Mouse (Mus musculus): ENCODE results near the gene Pbld2.

The Pbld2 gene

GRCm38 (mm10) chr10:63023749-63024579 lies at the start of gene Pbld2, which contains the start of gene Hnrnph3:
Gene Pbld2, plus strand, starts transcription at chr10:63024315.
Gene Hnrnph3, minus strand, starts transcription at chr10:63024217.
- DNase-seq: peak; percentile 98

DNA sequence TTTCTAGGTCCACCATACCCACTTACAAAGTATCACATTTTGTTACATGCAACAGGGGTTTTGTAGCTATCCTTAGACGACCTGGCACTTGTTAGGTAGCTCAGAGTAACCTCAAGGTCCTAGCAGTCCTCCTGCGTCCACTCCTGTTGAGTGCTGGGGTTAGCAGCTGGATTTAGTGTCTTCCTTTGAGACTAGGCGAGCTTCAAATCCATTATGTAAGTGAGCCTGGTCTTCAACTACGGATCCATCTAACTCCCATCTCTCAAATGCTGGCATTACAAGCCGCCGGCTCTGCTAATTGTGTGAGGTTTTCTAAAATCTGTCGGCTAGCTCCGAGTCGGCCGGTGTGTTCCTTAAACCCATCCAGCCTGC lies 44.5 kb upstream of the Pbld2 start:
- no peak for DNase-seq

- DNase-seq: peak; percentile 97
These were observed 43.8 kb upstream of the Pbld2 start, which contains the start of gene Rufy2 for GRCm38 (mm10) chr10:62980039-62980954. Gene Rufy2, plus strand, starts transcription at chr10:62980223.

- no peak for DNase-seq
These were observed 40.0 kb upstream of the Pbld2 start for GRCm38 (mm10) chr10:62984072-62984471.

GRCm38 (mm10) chr10:62984495-62984894 lies 39.6 kb upstream of the Pbld2 start:
- no peak for DNase-seq

DNA sequence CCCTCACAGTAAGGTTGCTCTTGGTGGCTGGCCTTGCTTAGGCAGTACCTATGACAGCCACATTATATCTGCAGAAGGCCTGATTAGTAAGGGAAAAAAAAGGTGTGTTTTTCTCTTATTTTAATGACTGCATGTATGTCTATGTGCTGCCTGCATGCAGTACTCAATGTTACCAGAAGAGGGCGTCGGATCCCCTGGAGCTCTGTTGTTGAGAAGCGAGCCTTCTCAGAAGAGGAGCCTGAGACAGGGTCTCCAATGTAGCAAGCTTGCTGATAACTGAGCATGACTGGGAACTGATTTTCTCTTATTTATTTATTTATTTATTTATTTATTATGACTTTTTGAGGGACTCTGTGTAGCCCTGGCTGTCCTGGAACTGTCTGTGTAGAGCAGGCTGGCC lies 36.8 kb upstream of the Pbld2 start:
- no peak for DNase-seq

DNA sequence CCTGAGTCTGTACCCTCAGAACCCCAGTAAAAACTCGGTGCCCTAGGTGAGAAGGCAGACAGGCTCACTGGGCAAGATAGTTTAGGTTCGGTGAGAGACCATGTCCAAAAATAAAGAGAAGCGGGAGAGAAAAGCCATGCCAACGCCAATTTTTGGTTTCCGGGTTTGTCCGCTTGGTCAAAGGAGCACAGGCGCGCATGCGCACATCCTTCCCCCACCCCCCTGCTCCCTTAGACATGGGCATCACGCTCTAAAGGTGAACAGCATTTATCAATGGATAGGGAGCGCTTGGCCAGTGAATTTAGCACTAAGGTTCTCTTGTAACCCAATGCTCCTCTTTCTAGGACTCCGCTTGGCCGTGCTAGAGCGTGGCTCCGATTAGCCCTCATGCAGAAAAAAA lies 33.5 kb upstream of the Pbld2 start:
- no peak for DNase-seq

DNA sequence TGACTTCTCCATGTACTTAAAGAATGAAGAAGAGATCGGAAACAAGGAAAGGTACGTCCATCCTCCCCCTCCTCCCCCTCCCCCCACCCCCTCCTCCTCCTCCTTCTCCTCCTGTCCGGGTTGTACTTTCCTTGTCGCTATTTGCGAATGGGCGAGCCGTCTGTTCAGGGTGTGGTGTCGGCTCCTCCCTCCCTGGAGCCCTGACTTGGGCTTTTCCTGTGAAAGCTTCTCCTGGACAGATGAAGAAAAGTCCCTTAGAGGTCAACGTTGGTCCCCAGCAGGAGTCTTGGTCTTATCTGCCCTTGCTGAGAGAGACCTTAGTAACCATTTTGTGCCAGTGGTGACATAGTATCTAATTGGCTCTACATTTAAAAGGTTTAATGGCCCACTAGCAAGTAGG lies 30.1 kb upstream of the Pbld2 start:
- no peak for DNase-seq

- DNase-seq: no peak
These were observed 23.5 kb upstream of the Pbld2 start for GRCm38 (mm10) chr10:63000584-63000983.

GRCm38 (mm10) chr10:63003252-63003651 lies 20.9 kb upstream of the Pbld2 start:
- no peak for DNase-seq

- DNase-seq: no peak
These were observed 19.6 kb upstream of the Pbld2 start for GRCm38 (mm10) chr10:63004556-63004955.

DNA sequence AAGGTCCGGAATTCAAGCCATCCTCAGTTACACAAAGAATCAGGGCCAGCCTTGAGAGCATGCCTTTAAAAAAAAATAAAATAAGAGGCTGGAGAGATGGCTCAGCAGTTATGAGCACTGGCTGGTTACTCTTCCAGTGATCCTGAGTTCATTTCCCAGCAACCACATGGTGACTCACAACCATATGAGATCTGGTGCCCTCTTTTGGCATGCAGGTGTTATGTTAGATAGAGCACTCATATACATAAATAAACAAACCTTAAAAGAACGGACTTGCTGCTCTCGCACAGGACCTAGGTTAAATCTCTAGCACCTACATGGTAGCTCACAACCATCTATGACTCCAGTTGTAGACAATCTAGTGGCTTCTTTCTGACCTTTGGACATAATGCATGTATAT lies 15.9 kb upstream of the Pbld2 start:
- no peak for DNase-seq

- no peak for DNase-seq
These were observed 13.8 kb upstream of the Pbld2 start for GRCm38 (mm10) chr10:63010268-63010667.

- no peak for DNase-seq
These were observed 12.6 kb upstream of the Pbld2 start for GRCm38 (mm10) chr10:63011556-63011955.

- no peak for DNase-seq
These were observed 10.6 kb upstream of the Pbld2 start for GRCm38 (mm10) chr10:63013476-63013875.

GRCm38 (mm10) chr10:63014168-63014567 lies 9.9 kb upstream of the Pbld2 start:
- DNase-seq: no peak

DNA sequence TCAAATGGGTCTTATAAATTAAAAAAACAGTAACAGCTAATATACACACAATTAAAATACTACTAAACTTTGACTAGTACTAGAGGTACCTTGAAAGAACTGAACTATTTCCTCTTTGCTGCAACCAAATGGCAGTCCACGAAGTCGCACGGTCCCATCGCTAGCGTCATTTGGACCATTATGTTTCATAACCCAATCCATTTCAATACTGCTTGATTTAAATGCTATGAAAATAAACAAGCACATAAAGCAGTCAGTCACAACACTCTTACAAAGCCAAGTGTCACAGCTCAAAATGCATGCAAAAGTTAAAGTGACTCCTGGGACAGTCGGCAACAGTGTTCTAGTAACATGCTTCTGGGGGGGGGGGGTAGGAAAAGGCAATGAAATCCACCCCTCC lies 4.8 kb upstream of the Pbld2 start:
- no peak for DNase-seq

DNA sequence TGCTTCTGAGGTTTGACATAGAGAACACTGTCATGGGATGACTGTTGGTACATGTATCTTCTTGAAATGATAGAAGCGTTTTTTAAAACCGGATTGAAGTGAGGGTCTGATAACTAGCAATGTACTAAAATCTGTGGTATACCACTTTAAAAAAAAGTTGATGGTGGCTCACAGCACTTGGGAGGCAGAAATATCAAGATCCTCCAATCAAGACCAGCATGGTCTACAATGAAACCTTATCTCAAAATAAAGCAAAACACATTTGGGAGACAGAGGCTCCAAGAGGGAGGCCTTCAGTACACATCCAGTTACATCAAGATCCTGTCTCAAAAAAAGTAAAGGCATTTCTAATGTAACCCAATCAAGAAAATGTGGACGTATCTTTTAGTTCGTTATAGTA lies 2.4 kb upstream of the Pbld2 start:
- no peak for DNase-seq

DNA sequence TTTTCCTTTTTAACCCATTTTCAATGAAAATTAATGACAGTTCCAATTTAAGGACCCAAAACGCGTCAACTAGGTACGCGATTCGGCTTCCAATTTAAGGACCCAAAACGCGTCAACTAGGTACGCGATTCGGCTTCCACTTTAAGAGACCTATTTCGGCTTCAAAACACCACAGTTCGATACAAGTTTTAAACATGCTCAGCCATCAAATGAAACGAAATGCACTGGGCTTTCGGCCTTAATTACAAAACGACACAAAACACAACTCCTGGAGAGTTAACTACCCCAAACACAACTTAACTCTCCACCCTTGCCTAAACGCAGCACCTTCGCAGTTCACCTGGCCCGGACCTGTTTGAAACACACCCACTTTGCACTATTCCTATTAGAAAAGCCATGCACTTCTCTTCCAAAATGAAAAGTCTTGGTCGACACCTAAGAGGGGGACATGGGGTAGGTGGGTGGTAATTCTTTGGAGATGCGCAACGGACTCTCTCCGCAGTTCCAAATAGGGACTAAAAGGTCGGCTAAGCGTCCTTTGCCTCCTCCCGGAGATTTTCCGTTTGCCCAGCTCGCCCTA lies 1.5 kb upstream of the Pbld2 start:
- DNase-seq: no peak

- peak; percentile 69 for DNase-seq
These were observed 880 bp upstream of the Pbld2 start for GRCm38 (mm10) chr10:63023121-63023748.

GRCm38 (mm10) chr10:63024580-63024910 lies 430 bp downstream of the Pbld2 start:
- peak; percentile 86 for DNase-seq

GRCm38 (mm10) chr10:63025016-63025415 lies 901 bp downstream of the Pbld2 start:
- peak; percentile 50 for DNase-seq

DNA sequence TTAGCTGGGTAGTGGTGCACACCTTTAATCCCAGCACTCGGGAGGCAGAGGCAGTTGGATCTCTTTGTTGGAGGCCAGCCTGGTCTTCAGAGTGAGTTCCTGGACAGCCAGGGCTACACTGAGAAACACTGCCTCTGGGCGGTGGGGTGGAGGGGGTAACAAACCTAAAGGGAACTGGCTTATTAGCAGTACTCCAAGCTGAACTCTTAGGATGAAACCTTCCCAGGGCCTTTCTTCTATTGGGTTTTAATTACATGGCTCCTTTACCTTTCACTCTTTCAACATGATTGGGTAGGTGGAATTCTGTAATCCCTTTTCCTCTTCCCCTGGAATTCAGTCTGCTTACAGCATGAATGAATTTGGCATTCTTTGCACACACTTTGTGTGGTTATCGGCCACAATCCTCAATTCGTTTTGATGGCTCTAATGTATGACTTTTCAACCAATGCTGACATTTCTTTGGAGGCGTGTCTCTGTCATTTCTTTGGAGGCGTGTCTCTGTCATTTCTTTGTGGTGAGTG lies 1.4 kb downstream of the Pbld2 start:
- DNase-seq: no peak

All from cerebellum, adult 9-10 months (tissue).